Mouse (Mus musculus) MEL (cell line): ENCODE measurements around the gene Creb5. TPM values are rescaled to one million over a fixed set of nuclear protein-coding genes. Genes with fewer than 3 reads are reported as not detected.

ENCODE experiments used
- DNase-seq: peaks from one replicate; pipeline ENCODE4 v3.0.0; 2011; ENCODE audit warnings: low read depth, low spot score
- H3K27ac ChIP-seq: 2 replicates; pipeline ENCODE4 v1.5.1; 2012; ENCODE audit warnings: low read depth, mild to moderate bottlenecking, control low read depth, low read length, moderate library complexity; ENCODE audit not compliant: control insufficient read depth
- H3K27me3 ChIP-seq, 2 experiments: fragments of 150-350 bp in 1 of 2; sonication (generic) in 1 of 2; 2 replicates each; pipeline ENCODE4 v1.6.1; 2012; ENCODE audit warnings: low read length in 2 of 2, mild to moderate bottlenecking in 2 of 2, improper control_type of control experiment in 1 of 2, moderate library complexity in 1 of 2; ENCODE audit not compliant: insufficient read depth in 2 of 2, control insufficient read depth in 1 of 2
- H3K36me3 ChIP-seq, 2 experiments: 2 replicates each; pipeline ENCODE4 v1.6.1; 2012 to 2014; ENCODE audit warnings: low read length in 2 of 2, improper control_type of control experiment in 1 of 2, inconsistent platforms in 1 of 2, mild to moderate bottlenecking in 1 of 2; ENCODE audit not compliant: insufficient read depth in 2 of 2, control insufficient read depth in 1 of 2
- H3K4me1 ChIP-seq, 2 experiments: fragments of 150-350 bp in 1 of 2; sonication (generic) in 1 of 2; 2 replicates each; pipeline ENCODE4 v1.6.1; 2012; ENCODE audit warnings: low read length in 2 of 2, improper control_type of control experiment in 1 of 2, mild to moderate bottlenecking in 1 of 2; ENCODE audit not compliant: insufficient read depth in 2 of 2, control insufficient read depth in 1 of 2
- H3K4me3 ChIP-seq, 2 experiments: fragments of 150-350 bp in 1 of 2; sonication (generic) in 1 of 2; 2 replicates each; pipeline ENCODE4 v1.5.1; 2012; ENCODE audit warnings: low read depth in 2 of 2, low read length in 2 of 2, mild to moderate bottlenecking in 2 of 2, moderate library complexity in 2 of 2, control low read depth in 1 of 2, improper control_type of control experiment in 1 of 2; ENCODE audit not compliant: control insufficient read depth in 1 of 2, insufficient read depth in 1 of 2
- H3K79me2 ChIP-seq: 2 replicates; pipeline ENCODE4 v1.6.1; 2012; ENCODE audit warnings: mild to moderate bottlenecking, low read length, moderate library complexity; ENCODE audit not compliant: control insufficient read depth, poor library complexity, insufficient read depth
- H3K9ac ChIP-seq: 2 replicates; pipeline ENCODE4 v1.6.1; 2012; ENCODE audit warnings: low read depth, mild to moderate bottlenecking, control low read depth, low read length, moderate library complexity; ENCODE audit not compliant: control insufficient read depth, poor library complexity, severe bottlenecking
- H3K9me3 ChIP-seq: fragments of 150-350 bp; sonication (generic); replicated peaks from 2 replicates; pipeline ENCODE4 v1.6.1; 2012; ENCODE audit warnings: mild to moderate bottlenecking, low read length, improper control_type of control experiment, moderate library complexity; ENCODE audit not compliant: insufficient read depth
- ETS1 ChIP-seq: IDR thresholded peaks from 2 replicates; pipeline ENCODE4 v1.6.1; 2012; ENCODE audit warnings: low read depth, mild to moderate bottlenecking, inconsistent platforms, low read length, improper control_type of control experiment, moderate library complexity
- GATA1 ChIP-seq: IDR thresholded peaks from 2 replicates; pipeline ENCODE4 v1.6.1; 2011; ENCODE audit warnings: low read depth, low read length, improper control_type of control experiment
- JUND ChIP-seq: IDR thresholded peaks from 2 replicates; pipeline ENCODE4 v1.6.1; 2011; ENCODE audit warnings: low read depth, mild to moderate bottlenecking, improper control_type of control experiment, low read length
- KAT2A ChIP-seq: conservative IDR thresholded peaks from 2 replicates; pipeline ENCODE4 v1.6.1; 2012; ENCODE audit warnings: low read depth, low read length, improper control_type of control experiment, inconsistent platforms
- MAFK ChIP-seq: IDR thresholded peaks from 2 replicates; pipeline ENCODE4 v1.6.1; 2011; ENCODE audit warnings: low read depth, mild to moderate bottlenecking, low read length, improper control_type of control experiment, borderline replicate concordance
- MXI1 ChIP-seq: IDR thresholded peaks from 2 replicates; pipeline ENCODE4 v1.6.1; 2011; ENCODE audit warnings: mild to moderate bottlenecking, low read depth, low read length, improper control_type of control experiment
- POLR2AphosphoS2 ChIP-seq: IDR thresholded peaks from 2 replicates; pipeline ENCODE4 v1.6.1; 2011; ENCODE audit warnings: low read length, improper control_type of control experiment
- RAD21 ChIP-seq: IDR thresholded peaks from 2 replicates; pipeline ENCODE4 v1.6.1; 2011; ENCODE audit warnings: mild to moderate bottlenecking, low read depth, low read length, improper control_type of control experiment
- SIN3A ChIP-seq: IDR thresholded peaks from 2 replicates; pipeline ENCODE4 v1.6.1; 2012; ENCODE audit warnings: low read length, improper control_type of control experiment, inconsistent platforms
- TAL1 ChIP-seq: IDR thresholded peaks from 2 replicates; pipeline ENCODE4 v1.6.1; 2012; ENCODE audit warnings: mild to moderate bottlenecking, inconsistent platforms, low read length, moderate library complexity, mixed read lengths
- TBP ChIP-seq: IDR thresholded peaks from 2 replicates; pipeline ENCODE4 v1.8.0; 2011; ENCODE audit warnings: low read depth, low read length, improper control_type of control experiment
- TCF12 ChIP-seq: IDR thresholded peaks from 2 replicates; pipeline ENCODE4 v1.6.1; 2014; ENCODE audit warnings: low read depth, mild to moderate bottlenecking, inconsistent platforms, low read length, improper control_type of control experiment, moderate library complexity
- UBTF ChIP-seq: IDR thresholded peaks from 2 replicates; pipeline ENCODE4 v1.6.1; 2012; ENCODE audit warnings: low read depth, mild to moderate bottlenecking, inconsistent platforms, low read length, improper control_type of control experiment, moderate library complexity, borderline replicate concordance; ENCODE audit not compliant: insufficient read depth
- USF1 ChIP-seq: IDR thresholded peaks from 2 replicates; pipeline ENCODE4 v1.6.1; 2014; ENCODE audit warnings: low read depth, mild to moderate bottlenecking, inconsistent platforms, low read length, improper control_type of control experiment, moderate library complexity
- ZC3H11A ChIP-seq: IDR thresholded peaks from 2 replicates; pipeline ENCODE4 v1.6.1; 2012; ENCODE audit warnings: low read depth, mild to moderate bottlenecking, inconsistent platforms, low read length, improper control_type of control experiment
- ZKSCAN1 ChIP-seq: IDR thresholded peaks from 2 replicates; pipeline ENCODE4 v1.6.1; 2012; ENCODE audit warnings: low read depth, mild to moderate bottlenecking, inconsistent platforms, low read length, improper control_type of control experiment, moderate library complexity
- ZMIZ1 ChIP-seq: IDR thresholded peaks from 2 replicates; pipeline ENCODE4 v1.6.1; 2012; ENCODE audit warnings: low read depth, mild to moderate bottlenecking, inconsistent platforms, low read length, improper control_type of control experiment, moderate library complexity
- ZNF384 ChIP-seq: IDR thresholded peaks from 2 replicates; pipeline ENCODE4 v1.6.1; 2012; ENCODE audit warnings: low read depth, mild to moderate bottlenecking, inconsistent platforms, low read length, improper control_type of control experiment
- polyA plus RNA-seq, 2 experiments: library from polyadenylated mRNA; stranded (reverse) in 1 of 2; unstranded in 1 of 2; fragments of >175 nt in 1 of 2; fragments of >200 nt in 1 of 2; gene quantifications; 2 replicates each; pipeline versions ENCODE4 v1.2.1 to v1.2.4; 2012; ENCODE audit warnings: low replicate concordance in 2 of 2, low read depth in 1 of 2; ENCODE audit not compliant: insufficient read length in 2 of 2, insufficient read depth in 1 of 2, missing spikeins in 1 of 2
- total RNA-seq: library from RNA; depleted of rRNA; stranded (reverse); fragments of 300-350 nt; gene quantifications from 2 replicates; pipeline ENCODE4 v1.2.3, GENCODE M21; 2012

Gene Creb5
- total and polyA plus RNA-seq, 3 experiments = not detected

- H3K4me1 ChIP-seq = no peaks in the 10 kb centered on the region
- H3K4me3 ChIP-seq = no peak overlapping the region
- H3K27ac ChIP-seq = no peak overlapping the region
- H3K9ac ChIP-seq = no peak overlapping the region
- no peak for TF ChIP-seq KAT2A
- TF ChIP-seq TAL1 = no peak
- TF ChIP-seq TBP = no peak
- no peaks in the 10 kb centered on the region for H3K36me3 ChIP-seq
- H3K27me3 ChIP-seq = no peaks in the 10 kb centered on the region
- H3K79me2 ChIP-seq = no peaks in the 10 kb centered on the region
- H3K9me3 ChIP-seq = no peaks in the 10 kb centered on the region
- DNase-seq = no peak
Observed at GRCm38 (mm10) chr6:53267732-53268505, 19.2 kb upstream of the Creb5 start.

- H3K27me3 ChIP-seq = no peaks in the 10 kb centered on the region
- TF ChIP-seq MAFK = no peak
- no peak for TF ChIP-seq TCF12
- no peak for TF ChIP-seq JUND
- TF ChIP-seq GATA1 = no peak
- no peak for TF ChIP-seq USF1
- TF ChIP-seq TBP = no peak
- no peak for TF ChIP-seq MXI1
- TF ChIP-seq SIN3A = no peak
- no peak for TF ChIP-seq ZMIZ1
- TF ChIP-seq ZNF384 = no peak
- TF ChIP-seq ZC3H11A = no peak
- TF ChIP-seq UBTF = no peak
- no peak for TF ChIP-seq POLR2AphosphoS2
- no peak for TF ChIP-seq RAD21
- no peak for TF ChIP-seq ETS1
- no peak for TF ChIP-seq ZKSCAN1
- DNase-seq = no peak
- H3K36me3 ChIP-seq = no peaks in the 10 kb centered on the region
- no peak overlapping the region for H3K9ac ChIP-seq
- H3K27ac ChIP-seq = no peak overlapping the region
- no peaks in the 10 kb centered on the region for H3K9me3 ChIP-seq
- no peak overlapping the region for H3K4me3 ChIP-seq
- H3K79me2 ChIP-seq = no peaks in the 10 kb centered on the region
- H3K4me1 ChIP-seq = no peaks in the 10 kb centered on the region
Observed at GRCm38 (mm10) chr6:53271216-53271615, 15.9 kb upstream of the Creb5 start.
